Mouse (Mus musculus): ENCODE data around the gene Ugt1a2. TPM values are rescaled to one million over a fixed set of nuclear protein-coding genes. Genes with fewer than 3 reads are reported as not detected.

The Ugt1a2 gene
- total and polyA plus RNA-seq, 2 experiments from 2014 or later: not detected

- no peaks in the 10 kb centered on the region for H3K4me1 ChIP-seq (ENCODE audit: insufficient read depth, low read length)
- WGBS: 71% methylated on average over 5 of the region's 5 CpGs
- no peak for TF ChIP-seq CTCF (IDR thresholded peaks at IDR 0.05)
- H3K9me3 ChIP-seq (ENCODE audit: low read length): peaks cover 97% of the 10 kb centered on the region
- no peak overlapping the region for H3K4me3 ChIP-seq (ENCODE audit: low read depth, low read length)
- H3K27ac ChIP-seq (ENCODE audit: low read depth, low read length): no peak overlapping the region
- H3K36me3 ChIP-seq (ENCODE audit: insufficient read depth, low read length): no peaks in the 10 kb centered on the region
- no peaks in the 10 kb centered on the region for H3K27me3 ChIP-seq (ENCODE audit: insufficient read depth, low read length)
- H3K9ac ChIP-seq (replicated peaks; ENCODE audit: low read length, poor library complexity, severe bottlenecking): no peak overlapping the region
- DNase-seq (ENCODE audit: low spot score): no peak
- H3K4me2 ChIP-seq (ENCODE audit: low read depth, low read length, poor library complexity, severe bottlenecking): no peak overlapping the region
- no peak for ATAC-seq (ENCODE audit: low FRiP score)
Measured at GRCm38 (mm10) chr1:88240072-88240471, 39.7 kb downstream of the Ugt1a2 start.

GRCm38 (mm10) chr1:88240579-88240978 lies 40.2 kb downstream of the Ugt1a2 start:
- peaks cover 97% of the 10 kb centered on the region for H3K9me3 ChIP-seq (ENCODE audit: low read length)
- ATAC-seq (ENCODE audit: low FRiP score): peak; percentile 8; the same call in 1 of the 2 replicates
- no peak overlapping the region for H3K27ac ChIP-seq (ENCODE audit: low read depth, low read length)
- TF ChIP-seq CTCF (IDR thresholded peaks at IDR 0.05): no peak
- H3K9ac ChIP-seq (replicated peaks; ENCODE audit: low read length, poor library complexity, severe bottlenecking): no peak overlapping the region
- no peak overlapping the region for H3K4me2 ChIP-seq (ENCODE audit: low read depth, low read length, poor library complexity, severe bottlenecking)
- H3K27me3 ChIP-seq (ENCODE audit: insufficient read depth, low read length): no peaks in the 10 kb centered on the region
- no peaks in the 10 kb centered on the region for H3K36me3 ChIP-seq (ENCODE audit: insufficient read depth, low read length)
- 71% methylated on average over 4 of the region's 4 CpGs for WGBS
- H3K4me1 ChIP-seq (ENCODE audit: insufficient read depth, low read length): no peaks in the 10 kb centered on the region
- H3K4me3 ChIP-seq (ENCODE audit: low read depth, low read length): no peak overlapping the region
- no peak for DNase-seq (ENCODE audit: low spot score)

GRCm38 (mm10) chr1:88243861-88244260 lies 43.5 kb downstream of the Ugt1a2 start:
- Histone ChIP-seq H3K27me3 (ENCODE audit: insufficient read depth, low read length) (no peaks in the 10 kb centered on the region), H3K27ac (ENCODE audit: low read depth, low read length) (no peak overlapping the region), H3K36me3 (ENCODE audit: insufficient read depth, low read length) (no peaks in the 10 kb centered on the region), H3K4me2 (ENCODE audit: low read depth, low read length, poor library complexity, severe bottlenecking) (no peak overlapping the region), H3K4me1 (ENCODE audit: insufficient read depth, low read length) (no peaks in the 10 kb centered on the region), H3K4me3 (ENCODE audit: low read depth, low read length) (no peak overlapping the region), H3K9me3 (ENCODE audit: low read length) (peaks cover 100% of the 10 kb centered on the region), H3K9ac (replicated peaks; ENCODE audit: low read length, poor library complexity, severe bottlenecking) (no peak overlapping the region)
- 66% methylated on average over 5 of the region's 5 CpGs for WGBS
- ATAC-seq (ENCODE audit: low FRiP score) (no peak), DNase-seq (ENCODE audit: low spot score) (no peak)
- TF ChIP-seq CTCF (IDR thresholded peaks at IDR 0.05): no peak

- no peak; the same call in 1 of the 2 replicates for ATAC-seq (ENCODE audit: low FRiP score)
- Histone ChIP-seq H3K4me1 (ENCODE audit: insufficient read depth, low read length) (no peaks in the 10 kb centered on the region), H3K9ac (replicated peaks; ENCODE audit: low read length, poor library complexity, severe bottlenecking) (no peak overlapping the region), H3K36me3 (ENCODE audit: insufficient read depth, low read length) (no peaks in the 10 kb centered on the region), H3K27ac (ENCODE audit: low read depth, low read length) (no peak overlapping the region), H3K4me2 (ENCODE audit: low read depth, low read length, poor library complexity, severe bottlenecking) (no peak overlapping the region), H3K9me3 (ENCODE audit: low read length) (peaks cover 100% of the 10 kb centered on the region), H3K27me3 (ENCODE audit: insufficient read depth, low read length) (no peaks in the 10 kb centered on the region), H3K4me3 (ENCODE audit: low read depth, low read length) (no peak overlapping the region)
- 75% methylated on average over 6 of the region's 6 CpGs for WGBS
- TF ChIP-seq CTCF (IDR thresholded peaks at IDR 0.05): no peak
- no peak for DNase-seq (ENCODE audit: low spot score)
Measured at GRCm38 (mm10) chr1:88245881-88246280, 45.5 kb downstream of the Ugt1a2 start.

DNA sequence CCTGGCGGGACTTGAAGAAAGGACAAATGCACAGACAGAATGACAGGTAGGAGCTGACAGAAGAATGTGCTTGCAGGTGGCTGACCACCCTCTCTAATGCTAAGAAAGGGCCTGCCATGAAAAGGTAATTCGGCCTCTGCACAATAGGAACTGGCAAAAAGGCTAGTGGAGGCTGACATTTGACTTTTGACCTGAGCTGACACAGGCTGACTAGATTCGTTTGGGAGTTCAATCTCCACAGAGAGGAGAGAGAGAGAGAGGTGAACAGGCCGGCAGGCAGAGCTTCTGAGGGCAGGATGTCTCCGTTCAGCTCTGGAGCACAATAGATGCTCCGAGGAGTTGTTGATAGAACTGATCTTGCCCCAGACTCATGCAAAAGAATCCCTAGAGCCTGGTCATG lies 46.0 kb downstream of the Ugt1a2 start:
- H3K9me3 ChIP-seq (ENCODE audit: low read length): peaks cover 100% of the 10 kb centered on the region
- H3K27me3 ChIP-seq (ENCODE audit: insufficient read depth, low read length): no peaks in the 10 kb centered on the region
- no peak for TF ChIP-seq CTCF (IDR thresholded peaks at IDR 0.05)
- 44% methylated on average over 6 of the region's 6 CpGs for WGBS
- no peak overlapping the region for H3K27ac ChIP-seq (ENCODE audit: low read depth, low read length)
- H3K4me3 ChIP-seq (ENCODE audit: low read depth, low read length): no peak overlapping the region
- no peak for DNase-seq (ENCODE audit: low spot score)
- ATAC-seq (ENCODE audit: low FRiP score): no peak
- no peaks in the 10 kb centered on the region for H3K4me1 ChIP-seq (ENCODE audit: insufficient read depth, low read length)
- no peaks in the 10 kb centered on the region for H3K36me3 ChIP-seq (ENCODE audit: insufficient read depth, low read length)
- H3K4me2 ChIP-seq (ENCODE audit: low read depth, low read length, poor library complexity, severe bottlenecking): no peak overlapping the region
- H3K9ac ChIP-seq (replicated peaks; ENCODE audit: low read length, poor library complexity, severe bottlenecking): no peak overlapping the region

GRCm38 (mm10) chr1:88247660-88248059 lies 47.3 kb downstream of the Ugt1a2 start:
- Histone ChIP-seq H3K27me3 (ENCODE audit: insufficient read depth, low read length) (no peaks in the 10 kb centered on the region), H3K9ac (replicated peaks; ENCODE audit: low read length, poor library complexity, severe bottlenecking) (no peak overlapping the region), H3K27ac (ENCODE audit: low read depth, low read length) (no peak overlapping the region), H3K4me1 (ENCODE audit: insufficient read depth, low read length) (no peaks in the 10 kb centered on the region), H3K4me3 (ENCODE audit: low read depth, low read length) (no peak overlapping the region), H3K4me2 (ENCODE audit: low read depth, low read length, poor library complexity, severe bottlenecking) (no peak overlapping the region), H3K9me3 (ENCODE audit: low read length) (peaks cover 97% of the 10 kb centered on the region), H3K36me3 (ENCODE audit: insufficient read depth, low read length) (no peaks in the 10 kb centered on the region)
- 50% methylated on average over 2 of the region's 2 CpGs for WGBS
- TF ChIP-seq CTCF (IDR thresholded peaks at IDR 0.05): no peak
- DNase-seq (ENCODE audit: low spot score) (no peak), ATAC-seq (ENCODE audit: low FRiP score) (no peak)

Data from midbrain, postnatal 0 days (tissue).